Mouse (Mus musculus) olfactory bulb, adult 2 months (tissue): ENCODE data around the gene Ube2n.

Experiments used
- CTCF ChIP-seq: fragments of 200-500 bp; IDR thresholded peaks from 2 replicates; pipeline ENCODE4 v1.5.1; 2012; ENCODE audit warnings: low read depth, mild to moderate bottlenecking, low read length, moderate library complexity; ENCODE audit not compliant: insufficient read depth
- POLR2A ChIP-seq: fragments of 200-500 bp; IDR thresholded peaks from 2 replicates; pipeline ENCODE4 v1.6.1; 2012; ENCODE audit warnings: mild to moderate bottlenecking, low read depth, low read length, moderate library complexity; ENCODE audit not compliant: insufficient read depth

DNA sequence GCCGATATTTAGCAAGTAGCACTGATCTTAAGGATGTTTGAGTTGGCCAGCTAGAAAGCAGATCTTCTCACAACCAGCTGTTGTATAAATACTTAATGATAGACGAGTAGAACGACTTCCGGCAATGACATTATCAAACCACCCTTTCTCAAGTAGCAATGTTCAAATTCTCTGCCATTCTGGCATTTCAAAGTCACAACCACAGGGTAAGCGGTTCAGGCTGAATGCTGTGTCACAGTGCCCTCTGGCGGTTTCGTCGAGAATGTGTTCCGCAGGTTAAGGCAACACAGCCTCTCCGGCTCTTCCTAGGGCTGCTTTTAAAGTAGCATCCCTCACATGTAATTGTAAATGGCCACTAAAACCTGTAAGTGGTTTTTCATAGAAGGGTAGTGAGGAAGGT is 39.0 kb upstream of the Ube2n start:
- peak; percentile 82 for TF ChIP-seq CTCF
- no peak for TF ChIP-seq POLR2A
